ENCODE assay signal across 8 mouse cellular contexts in genomic region chr4:116123602-116124519, GRCm38 (mm10). TPM values are rescaled to one million over a fixed set of nuclear protein-coding genes. Genes with fewer than 3 reads are reported as not detected.
DNase-seq lines count a peak whose midpoint lies in the region; ATAC-seq and TF ChIP-seq lines count a peak whose summit lies in the region.

Gene Rad54l (minus strand): TSS chr4:116123690.
Gene Pomgnt1 (plus strand): TSS chr4:116123840.

- peaks cover 5% of the 10 kb centered on the region for H3K79me3 ChIP-seq in C2C12 (ENCODE audit: low read depth)

- H3K9ac ChIP-seq in embryonic facial prominence, embryonic 15.5 days: peak within 1 kb of the TSS; percentile 42
- peak within 1 kb of the TSS; percentile 75 for H3K9ac ChIP-seq in liver, adult 2 months (ENCODE audit: low read depth, low read length)

- H3K4me3 ChIP-seq in C2C12 (ENCODE audit: insufficient read depth, poor library complexity, severe bottlenecking): peak within 1 kb of the TSS; percentile 54
- H3K4me3 ChIP-seq in bone marrow macrophage, adult 2 months (ENCODE audit: insufficient read depth, low read length): peak within 1 kb of the TSS; percentile 72
- H3K4me3 ChIP-seq in embryonic facial prominence, embryonic 15.5 days (replicated peaks): peak within 1 kb of the TSS; percentile 59
- peak within 1 kb of the TSS; percentile 62 for H3K4me3 ChIP-seq in liver, adult 2 months (ENCODE audit: insufficient read depth, low read depth, low read length)

- H3ac ChIP-seq in C2C12 (ENCODE audit: control insufficient read depth, insufficient read length, low read depth): peak within 1 kb of the TSS; percentile 66

- ATAC-seq in embryonic facial prominence, embryonic 15.5 days (ENCODE audit: insufficient number of reproducible peaks, low FRiP score, low TSS enrichment, low read depth): peak; percentile 92
- peak; percentile 96 for ATAC-seq in monocyte, adult 5-6 weeks (replicated peaks; ENCODE audit: insufficient number of reproducible peaks, low FRiP score, low TSS enrichment, poor library complexity, severe bottlenecking)

- no peaks in the 10 kb centered on the region for H3K27me3 ChIP-seq in C2C12 (ENCODE audit: control insufficient read depth, insufficient read depth, insufficient read length)
- H3K27me3 ChIP-seq in embryonic facial prominence, embryonic 15.5 days: no peaks in the 10 kb centered on the region
- H3K27me3 ChIP-seq in liver, adult 2 months (ENCODE audit: control insufficient read depth, insufficient read depth, low read length): no peaks in the 10 kb centered on the region

- H3K4me2 ChIP-seq in embryonic facial prominence, embryonic 15.5 days (replicated peaks): peak within 1 kb of the TSS; percentile 62

- no peaks in the 10 kb centered on the region for H3K9me3 ChIP-seq in embryonic facial prominence, embryonic 15.5 days (replicated peaks)

- H3K79me2 ChIP-seq in C2C12 (ENCODE audit: control insufficient read depth, insufficient read depth): peaks cover 27% of the 10 kb centered on the region
- H3K79me2 ChIP-seq in liver, adult 2 months (ENCODE audit: control insufficient read depth, insufficient read depth, low read length): no peaks in the 10 kb centered on the region

- peak within 1 kb of the TSS; percentile 43 for H3K27ac ChIP-seq in bone marrow macrophage, adult 2 months (ENCODE audit: insufficient read depth, low read depth, low read length)
- peak within 1 kb of the TSS; percentile 52 for H3K27ac ChIP-seq in embryonic facial prominence, embryonic 15.5 days (replicated peaks)
- H3K27ac ChIP-seq in liver, adult 2 months (replicated peaks; ENCODE audit: insufficient read depth, low read depth, low read length): no peak within 1 kb of the TSS

- H3K4me1 ChIP-seq in bone marrow macrophage, adult 2 months (ENCODE audit: control insufficient read depth, insufficient read depth, low read length): peaks cover 8% of the 10 kb centered on the region
- H3K4me1 ChIP-seq in embryonic facial prominence, embryonic 15.5 days: peaks cover 10% of the 10 kb centered on the region
- H3K4me1 ChIP-seq in liver, adult 2 months (ENCODE audit: control insufficient read depth, insufficient read depth, low read length): 0 out of 2 replicates have a peak, but pooled peaks cover 2% of the 10 kb centered on the region

- TF ChIP-seq POLR2A in bone marrow macrophage, adult 2 months (IDR thresholded peaks at IDR 0.05; ENCODE audit: borderline replicate concordance, low read depth, low read length): 0 out of 2 replicates have a peak, but pooled peaks have one; percentile 53
- TF ChIP-seq POLR2A in liver, adult 2 months (IDR thresholded peaks at IDR 0.05; ENCODE audit: extremely low read depth, insufficient read depth, low read length): no peak

- no peak for TF ChIP-seq CTCF in C2C12 (IDR thresholded peaks at IDR 0.05; ENCODE audit: control insufficient read depth, insufficient read depth, insufficient read length)
- TF ChIP-seq CTCF in bone marrow macrophage, adult 2 months (IDR thresholded peaks at IDR 0.05; ENCODE audit: low read depth, low read length): no peak
- TF ChIP-seq CTCF in liver, adult 2 months (IDR thresholded peaks at IDR 0.05; ENCODE audit: low read depth, low read length): peak; percentile 17; the same call in 1 of the 2 replicates

- 3% methylated on average over 24 of the region's 24 CpGs for WGBS in embryonic facial prominence, embryonic 15.5 days
- 7% methylated on average over 24 of the region's 24 CpGs for WGBS in liver, adult 2 months

- DNase-seq in heart, adult 9 months (ENCODE audit: low spot score in 2 of 2): peak; percentile 76 to 81
- peak; percentile 81 for DNase-seq in kidney, adult 9 months
- peak; percentile 52 for DNase-seq in liver, adult 2 months (ENCODE audit: extremely low read depth, low read depth, low spot score)
- peak; percentile 80 to 83 for DNase-seq in spleen, postnatal 36 days (ENCODE audit: low spot score in 2 of 2)

- peaks cover under 1% of the 10 kb centered on the region for H3K36me3 ChIP-seq in C2C12 (ENCODE audit: control insufficient read depth, insufficient read depth)
- H3K36me3 ChIP-seq in embryonic facial prominence, embryonic 15.5 days: no peaks in the 10 kb centered on the region; the same call in 1 of the 2 replicates
- no peaks in the 10 kb centered on the region for H3K36me3 ChIP-seq in liver, adult 2 months (ENCODE audit: control insufficient read depth, insufficient read depth, low read length)

TF ChIP-seq in C2C12, 6 proteins besides CTCF, POLR2A, EP300 and RAD21:
- TF ChIP-seq MAX (IDR thresholded peaks at IDR 0.05) (peak; percentile 75), MYOG (IDR thresholded peaks at IDR 0.05; ENCODE audit: control insufficient read depth, extremely low read depth, insufficient read length) (no peak)

RNA-seq across cellular contexts. Expression of gene Rad54l, which starts in this region (rescaled TPM):
- polyA plus RNA-seq in C2C12 (2012; fragmentation: generic; extraction: Trizol): 11.5 TPM
- 10.0 and 11.7 TPM in 2 replicates for polyA plus RNA-seq in bone marrow macrophage, adult 2 months (2012; ENCODE audit: insufficient read depth, insufficient read length, missing spikeins)
- 21.8 and 23.6 TPM in 2 replicates for polyA plus RNA-seq in embryonic facial prominence, embryonic 15.5 days (2015; fragmentation: Nextera tagmentation; extraction: Ambion mirVana)
- 0.18 and 0.40 TPM in 2 replicates for total RNA-seq in liver, adult 2 months (2014; rRNA removed)
- polyA plus RNA-seq in liver, adult 2 months (2012; rRNA removed): 0.06 and 0.11 TPM in 2 replicates
- total RNA-seq in monocyte, adult 5-6 weeks (2017): 1.1 to 2.1 TPM (median 1.2 TPM) in 3 replicates

RNA-seq across cellular contexts. Expression of gene Pomgnt1, which starts in this region (rescaled TPM):
- polyA plus RNA-seq in C2C12 (2012; fragmentation: generic; extraction: Trizol): 60.4 TPM
- 22.3 and 24.0 TPM in 2 replicates for polyA plus RNA-seq in bone marrow macrophage, adult 2 months (2012; ENCODE audit: insufficient read depth, insufficient read length, missing spikeins)
- polyA plus RNA-seq in embryonic facial prominence, embryonic 15.5 days (2015; fragmentation: Nextera tagmentation; extraction: Ambion mirVana): 61.5 and 65.2 TPM in 2 replicates
- 14.7 and 15.4 TPM in 2 replicates for total RNA-seq in liver, adult 2 months (2014; rRNA removed)
- polyA plus RNA-seq in liver, adult 2 months (2012; rRNA removed): 15.2 and 19.1 TPM in 2 replicates
- 10.0 to 24.0 TPM (median 12.7 TPM) in 3 replicates for total RNA-seq in monocyte, adult 5-6 weeks (2017)
